Mouse (Mus musculus): Measurements from ENCODE around the gene Zkscan16.

GRCm38 (mm10) chr4:58985157-58985648 lies 41.8 kb downstream of the Zkscan16 start:
- peak; percentile 62 for TF ChIP-seq CTCF (IDR thresholded peaks at IDR 0.05; ENCODE audit: borderline replicate concordance, insufficient read depth, low read depth, low read length)
- no peak for TF ChIP-seq POLR2A (IDR thresholded peaks at IDR 0.05; ENCODE audit: borderline replicate concordance, insufficient read depth, low read length)
